ENCODE assay signal across 11 mouse cellular contexts in genomic region chr14:61161367-61162334, GRCm38 (mm10). TPM values are rescaled to one million over a fixed set of nuclear protein-coding genes. Genes with fewer than 3 reads are reported as not detected.
DNase-seq lines count a peak whose midpoint lies in the region; ATAC-seq and TF ChIP-seq lines count a peak whose summit lies in the region.
"Had no signal": no experiment of that assay in that cellular context is flagged by ENCODE, and none has a peak within 500 bp of the region (broad histone marks: within the 10 kb centered on the region; RNA-seq: fewer than 3 reads in every experiment).

No protein-coding gene starts in this region.

- H3K4me2 ChIP-seq in myocyte (ENCODE audit: low read depth), result peak overlapping the region; percentile 85
- H3K4me2 ChIP-seq: forebrain, embryonic 13.5 days had no signal

- H3K4me1 ChIP-seq in heart, embryonic 10.5 days, result peaks cover 18% of the 10 kb centered on the region

- no peaks in the 10 kb centered on the region for H3K79me2 ChIP-seq in myocyte (ENCODE audit: control insufficient read depth, insufficient read depth)

- WGBS in heart, embryonic 10.5 days, result 59% methylated on average over 10 of the region's 10 CpGs

- TF ChIP-seq CTCF in left cerebral cortex, adult 2 months (IDR thresholded peaks at IDR 0.05), result no peak

- no peaks in the 10 kb centered on the region for H3K9me3 ChIP-seq in heart, embryonic 10.5 days
- H3K9me3 ChIP-seq: forebrain, embryonic 13.5 days had no signal

- DNase-seq in adrenal gland, adult 2 months, result peak; percentile 8
- no peak for DNase-seq in adrenal gland, adult 8-10 months
- no peak for DNase-seq in left cerebral cortex, adult 2 months (ENCODE audit: extremely low spot score in 1 of 2, low spot score in 2 of 2)
- DNase-seq in left cerebral cortex, postnatal 4 days, result no peak
- DNase-seq in heart, embryonic 10.5 days (ENCODE audit: low spot score), result peak; percentile 79
- DNase-seq in urinary bladder, postnatal 4 days (ENCODE audit: low spot score in 2 of 2), result no peak
- DNase-seq: lung, adult 2 months had no signal

- H3K27me3 ChIP-seq in heart, embryonic 10.5 days (ENCODE audit: insufficient read depth, poor library complexity, severe bottlenecking), result peaks cover under 1% of the 10 kb centered on the region; the same call in 1 of the 2 replicates
- H3K27me3 ChIP-seq in myocyte (ENCODE audit: control insufficient read depth, insufficient read depth, insufficient read length), result no peaks in the 10 kb centered on the region
- H3K27me3 ChIP-seq: forebrain, embryonic 13.5 days had no signal

- no peaks in the 10 kb centered on the region for H3K36me3 ChIP-seq in heart, embryonic 10.5 days
- no peaks in the 10 kb centered on the region for H3K36me3 ChIP-seq in myocyte (ENCODE audit: control insufficient read depth, insufficient read depth)

- intact Hi-C loops in left cerebral cortex, adult 2 months (cut with DNase I), result no loop called here
- intact Hi-C loops in left cerebral cortex, postnatal 4 days (cut with DNase I), result no loop called here

- ATAC-seq in megakaryocyte progenitor cell, adult 5-6 weeks (replicated peaks; ENCODE audit: poor library complexity), result no peak
- ATAC-seq: forebrain, embryonic 13.5 days had no signal

- peak overlapping the region; percentile 47; the same call in 1 of the 2 replicates for H3K27ac ChIP-seq in left cerebral cortex, adult 2 months
- peak overlapping the region; percentile 85 for H3K27ac ChIP-seq in heart, embryonic 10.5 days
- H3K27ac ChIP-seq: forebrain, embryonic 13.5 days; hindbrain, postnatal 0 days had no signal

- no peak overlapping the region for H3ac ChIP-seq in myocyte (ENCODE audit: control insufficient read depth, insufficient read length)

- H3K4me3 ChIP-seq in left cerebral cortex, adult 2 months, result no peak overlapping the region
- no peak overlapping the region for H3K4me3 ChIP-seq in heart, embryonic 10.5 days
- H3K4me3 ChIP-seq in myocyte, result no peak overlapping the region
- H3K4me3 ChIP-seq: forebrain, embryonic 13.5 days had no signal

- no peak for TF ChIP-seq POLR2A in myocyte (IDR thresholded peaks at IDR 0.05; ENCODE audit: insufficient read length, low read depth)

TF ChIP-seq in myocyte, 11 proteins besides CTCF, POLR2A, EP300 and RAD21:
- TF ChIP-seq TCF3 (IDR thresholded peaks at IDR 0.05; ENCODE audit: insufficient read length, low read depth) (no peak), MAX (IDR thresholded peaks at IDR 0.05; ENCODE audit: low read depth) (no peak), MYOG (IDR thresholded peaks at IDR 0.05; ENCODE audit: control insufficient read depth in 1 of 3, insufficient read depth in 1 of 3, insufficient read length in 2 of 3, low read depth in 2 of 3) (peak in 1 of 3 experiments; percentile 10), MYOD1 (IDR thresholded peaks at IDR 0.05; ENCODE audit: control insufficient read depth in 1 of 3, insufficient read length in 2 of 3, low read depth in 2 of 3) (peak in 1 of 3 experiments; percentile 30), USF1 (IDR thresholded peaks at IDR 0.05; ENCODE audit: low read depth) (no peak), TCF12 (IDR thresholded peaks at IDR 0.05; ENCODE audit: insufficient read depth, poor library complexity, severe bottlenecking) (no peak)

RNA-seq across cellular contexts. Expression of gene Sacs, which starts 23.4 kb away (rescaled TPM):
- total RNA-seq in adrenal gland, adult 2 months (2021), result 1 to 10 TPM; 6.0 to 6.4 TPM
- 0.55 and 0.61 TPM in 2 replicates for polyA plus RNA-seq in adrenal gland, adult 2 months (2012; rRNA removed)
- 1 to 10 TPM; 8.4 to 9.5 (median 8.6) TPM for total RNA-seq in adrenal gland, adult 8-10 months (2022)
- 10 to 100 TPM; 63.0 to 63.8 TPM for total RNA-seq in left cerebral cortex, adult 2 months (2021)
- total RNA-seq in left cerebral cortex, postnatal 4 days (2021), result 10 to 100 TPM; 55.1 to 58.8 TPM
- 2.8 and 3.8 TPM in 2 replicates for polyA plus RNA-seq in heart, embryonic 10.5 days (2016; fragmentation: Nextera tagmentation; extraction: Ambion mirVana)
- polyA plus RNA-seq in myocyte (2012; fragmentation: generic; extraction: Trizol), result 1.6 TPM
- total RNA-seq in megakaryocyte progenitor cell, adult 5-6 weeks (2015), result 15.2 and 20.8 TPM in 2 replicates
- total RNA-seq in megakaryocyte progenitor cell, adult 5-6 weeks (2017), result 11.0 and 18.1 TPM in 2 replicates

Comparison
In these comparisons a context has a peak if more than half of its experiments do, and no peak if none do; other contexts are left out.
1. DNase-seq: peak in adrenal gland, adult 2 months (single experiment) and heart, embryonic 10.5 days (single experiment); none in adrenal gland, adult 8-10 months (single experiment), left cerebral cortex, adult 2 months (0 of 2), left cerebral cortex, postnatal 4 days (single experiment) and urinary bladder, postnatal 4 days (0 of 2).